Comparison of ENCODE assay signal across 7 mouse cellular contexts in genomic region chr19:38837171-38837641, GRCm38 (mm10). TPM values are rescaled to one million over a fixed set of nuclear protein-coding genes. Genes with fewer than 3 reads are reported as not detected.
DNase-seq lines count a peak whose midpoint lies in the region; ATAC-seq lines count a peak whose summit lies in the region.

No protein-coding gene starts in this region.

- peak overlapping the region; percentile 62 for H3K4me2 ChIP-seq in hindbrain, embryonic 15.5 days

- peaks cover 2% of the 10 kb centered on the region; the same call in 1 of the 2 replicates for H3K36me3 ChIP-seq in hindbrain, embryonic 15.5 days

- no peaks in the 10 kb centered on the region for H3K9me3 ChIP-seq in hindbrain, embryonic 15.5 days

- intact Hi-C loops in left cerebral cortex, postnatal 10 days (cut with DNase I) = no loop called here

- ATAC-seq in hindbrain, embryonic 15.5 days (ENCODE audit: low FRiP score, low read depth) = peak; percentile 63
- ATAC-seq in megakaryocyte, adult 5-6 weeks (ENCODE audit: poor library complexity, severe bottlenecking) = peak; percentile 17; the same call in 1 of the 2 replicates

- peak overlapping the region; percentile 90 for H3K27ac ChIP-seq in hindbrain, embryonic 15.5 days (replicated peaks)

- no peaks in the 10 kb centered on the region for H3K27me3 ChIP-seq in hindbrain, embryonic 15.5 days

- DNase-seq in adrenal gland, adult 18-20 months (ENCODE audit: low spot score in 2 of 2) = peak; percentile 48 to 56
- DNase-seq in cerebellum, postnatal 4 days (ENCODE audit: low spot score in 2 of 2) = peak; percentile 36 to 58
- DNase-seq in gastrocnemius, adult 8-10 months (ENCODE audit: low spot score in 2 of 2) = peak; percentile 10 to 16
- DNase-seq in left cerebral cortex, postnatal 10 days (ENCODE audit: extremely low spot score in 1 of 2, low spot score in 2 of 2) = peak; percentile 45 to 91
- DNase-seq in right cerebral cortex, postnatal 14 days = peak; percentile 39

- peak overlapping the region; percentile 63 for H3K4me3 ChIP-seq in hindbrain, embryonic 15.5 days

- H3K9ac ChIP-seq in hindbrain, embryonic 15.5 days = peak overlapping the region; percentile 80

- 0% methylated on average over 42 of the region's 54 CpGs for WGBS in hindbrain, embryonic 15.5 days

- peaks cover 21% of the 10 kb centered on the region for H3K4me1 ChIP-seq in hindbrain, embryonic 15.5 days (replicated peaks)

RNA-seq across cellular contexts. Expression of gene Tbc1d12, which starts 0.8 kb away (rescaled TPM):
- total RNA-seq in adrenal gland, adult 18-20 months (2021) = 10 to 100 TPM; 10.1 to 10.5 TPM
- 1 to 10 TPM; 2.7 to 4.0 (median 3.6) TPM for total RNA-seq in gastrocnemius, adult 8-10 months (2022)
- polyA plus RNA-seq in hindbrain, embryonic 15.5 days (2015; fragmentation: Nextera tagmentation; extraction: Ambion mirVana) = 6.2 and 6.5 TPM in 2 replicates
- total RNA-seq in left cerebral cortex, postnatal 10 days (2021) = 10 to 100 TPM; 15.0 to 16.2 TPM
- total RNA-seq in megakaryocyte, adult 5-6 weeks (2015) = 1.6 and 2.5 TPM in 2 replicates
- total RNA-seq in megakaryocyte, adult 5-6 weeks (2017) = 1.5 and 2.8 TPM in 2 replicates

RNA-seq across cellular contexts. Expression of gene Noc3l, which starts 18.2 kb away (rescaled TPM):
- total RNA-seq in adrenal gland, adult 18-20 months (2021) = 10 to 100 TPM; 18.8 to 20.7 TPM
- total RNA-seq in gastrocnemius, adult 8-10 months (2022) = 1 to 10 TPM; 6.2 to 8.0 (median 7.1) TPM
- 3.9 and 4.6 TPM in 2 replicates for polyA plus RNA-seq in hindbrain, embryonic 15.5 days (2015; fragmentation: Nextera tagmentation; extraction: Ambion mirVana)
- 10 to 100 TPM; 10.5 to 12.5 TPM for total RNA-seq in left cerebral cortex, postnatal 10 days (2021)
- total RNA-seq in megakaryocyte, adult 5-6 weeks (2015) = 3.6 and 5.2 TPM in 2 replicates
- 10.2 and 10.5 TPM in 2 replicates for total RNA-seq in megakaryocyte, adult 5-6 weeks (2017)

Comparison
In these comparisons a context has a peak if more than half of its experiments do, and no peak if none do; other contexts are left out.
1. Peak in every context shown above with its lines: DNase-seq, ATAC-seq, H3K4me3 ChIP-seq and H3K27ac ChIP-seq.
2. DNase-seq: peak in every context shown above with its lines; median percentile 68 in left cerebral cortex, postnatal 10 days; 52 in adrenal gland, adult 18-20 months; 47 in cerebellum, postnatal 4 days; 39 in right cerebral cortex, postnatal 14 days; 13 in gastrocnemius, adult 8-10 months.